Mouse (Mus musculus): ENCODE results near the gene Cd180. TPM values are rescaled to one million over a fixed set of nuclear protein-coding genes. Genes with fewer than 3 reads are reported as not detected.

Gene Cd180
- polyA plus RNA-seq, 1 experiment from 2014 or later = 1.6 TPM

DNA sequence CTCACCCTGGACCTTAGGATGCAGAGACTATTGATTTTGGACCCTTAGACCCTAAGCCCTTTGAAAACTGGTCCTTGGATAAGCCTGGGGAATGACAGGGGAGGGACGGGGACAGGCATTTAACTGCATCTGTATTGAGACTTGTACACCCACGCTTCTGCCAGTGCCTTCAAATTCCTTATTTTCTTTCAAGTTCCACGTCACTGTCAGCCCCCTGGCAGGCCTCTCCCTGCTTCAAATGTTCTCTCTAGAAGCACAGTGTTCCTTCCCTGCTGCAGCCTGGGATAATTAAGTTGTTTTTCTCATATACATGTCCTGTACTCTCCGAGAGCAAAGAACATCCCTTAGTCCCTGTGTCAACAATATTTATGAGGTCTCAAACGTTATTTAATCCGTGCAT, 55.8 kb downstream of the Cd180 start:
- no peak overlapping the region for H3K27ac ChIP-seq (ENCODE audit: low read depth)
- peaks cover 17% of the 10 kb centered on the region for H3K36me3 ChIP-seq (replicated peaks; ENCODE audit: insufficient read depth, low read length)
- no peak for TF ChIP-seq EP300 (IDR thresholded peaks at IDR 0.05; ENCODE audit: low read depth)
- no peak for TF ChIP-seq CTCF (IDR thresholded peaks at IDR 0.05; ENCODE audit: low read depth)
- H3K9me3 ChIP-seq (ENCODE audit: low read length) = no peaks in the 10 kb centered on the region
- H3K27me3 ChIP-seq (ENCODE audit: insufficient read depth, low read length) = no peaks in the 10 kb centered on the region
- ATAC-seq = no peak
- DNase-seq = no peak
- no peak overlapping the region for H3K4me2 ChIP-seq (ENCODE audit: low read depth, low read length)
- H3K4me1 ChIP-seq (ENCODE audit: insufficient read depth) = 0 out of 2 replicates have a peak, but pooled peaks cover 5% of the 10 kb centered on the region
- no peak overlapping the region for H3K9ac ChIP-seq (replicated peaks)
- H3K4me3 ChIP-seq (ENCODE audit: low read depth, low read length) = no peak overlapping the region
- 78% methylated on average over 6 of the region's 6 CpGs for WGBS (ENCODE audit: insufficient replicate concordance)

DNA sequence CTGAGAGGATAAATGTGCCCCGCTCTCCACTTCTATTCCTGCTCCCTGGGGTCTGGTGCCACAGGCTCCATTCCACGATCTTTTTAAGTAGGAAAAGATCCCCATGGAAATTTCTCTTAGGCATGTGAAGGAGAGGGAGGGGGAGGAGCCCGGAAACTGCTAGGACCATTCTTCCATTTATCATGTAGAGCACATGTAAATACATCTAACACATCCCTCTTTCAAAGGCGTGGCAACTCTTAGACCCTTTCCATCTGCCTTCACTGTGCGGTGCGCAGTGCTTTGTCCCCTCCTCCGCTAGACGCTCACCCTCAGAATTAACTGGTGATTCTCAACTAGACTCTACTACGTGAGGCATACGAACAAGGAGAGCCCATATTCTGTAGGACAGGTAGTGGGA, 56.5 kb downstream of the Cd180 start:
- ATAC-seq (no peak), DNase-seq (no peak)
- H3K27ac ChIP-seq (ENCODE audit: low read depth) = no peak overlapping the region
- 89% methylated on average over 10 of the region's 10 CpGs for WGBS (ENCODE audit: insufficient replicate concordance)
- TF ChIP-seq EP300 (IDR thresholded peaks at IDR 0.05; ENCODE audit: low read depth) (no peak), CTCF (IDR thresholded peaks at IDR 0.05; ENCODE audit: low read depth) (no peak)
- H3K4me3 ChIP-seq (ENCODE audit: low read depth, low read length) = no peak overlapping the region
- no peaks in the 10 kb centered on the region for H3K27me3 ChIP-seq (ENCODE audit: insufficient read depth, low read length)
- peaks cover 15% of the 10 kb centered on the region for H3K36me3 ChIP-seq (replicated peaks; ENCODE audit: insufficient read depth, low read length)
- no peak overlapping the region for H3K4me2 ChIP-seq (ENCODE audit: low read depth, low read length)
- H3K9ac ChIP-seq (replicated peaks) = no peak overlapping the region
- no peaks in the 10 kb centered on the region for H3K9me3 ChIP-seq (ENCODE audit: low read length)
- peaks cover 5% of the 10 kb centered on the region; the same call in 1 of the 2 replicates for H3K4me1 ChIP-seq (ENCODE audit: insufficient read depth)

DNA sequence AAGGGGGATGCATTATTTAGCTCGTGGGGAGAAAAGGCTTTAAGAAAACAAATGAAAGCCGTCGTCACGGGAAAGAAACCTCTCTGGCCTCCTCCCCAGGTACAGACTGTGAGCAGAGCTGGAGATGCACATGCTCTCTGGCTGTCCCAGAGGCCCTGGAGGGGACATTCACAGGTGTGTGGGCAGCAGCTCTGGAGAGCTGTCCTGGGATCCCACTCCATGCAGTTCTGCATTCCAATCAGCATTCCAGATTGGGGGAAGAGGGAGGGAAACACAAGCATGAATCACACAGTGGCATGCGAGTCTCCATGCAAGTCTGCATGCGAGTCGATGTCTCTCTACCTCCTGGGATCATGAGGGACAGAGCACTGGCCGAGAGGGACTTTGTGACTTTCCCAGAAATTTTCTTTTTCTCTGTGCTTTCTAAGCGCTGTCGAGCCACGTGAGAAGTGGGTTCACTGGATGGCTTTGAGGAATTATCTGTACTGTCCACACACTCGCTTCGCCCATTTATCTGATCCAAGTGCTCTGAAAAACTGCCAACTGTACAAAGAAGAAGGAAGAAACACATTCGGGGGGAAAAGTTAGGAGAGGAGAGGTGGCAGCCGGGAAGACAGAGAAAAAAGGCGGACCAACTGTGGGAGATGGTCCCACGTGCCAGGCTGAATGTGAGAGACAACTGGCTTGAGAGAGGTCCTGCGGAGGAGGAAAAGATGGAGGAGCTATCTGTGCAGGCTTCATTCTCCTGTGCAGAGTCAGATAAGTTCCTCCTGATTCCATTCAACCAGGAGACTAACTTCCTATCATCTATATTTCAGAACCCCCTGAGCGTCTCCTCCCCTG, 60.6 kb downstream of the Cd180 start:
- WGBS (ENCODE audit: insufficient replicate concordance) = 66% methylated on average over 19 of the region's 19 CpGs
- no peak overlapping the region for H3K4me3 ChIP-seq (ENCODE audit: low read depth, low read length)
- peaks cover 25% of the 10 kb centered on the region for H3K36me3 ChIP-seq (replicated peaks; ENCODE audit: insufficient read depth, low read length)
- TF ChIP-seq EP300 (IDR thresholded peaks at IDR 0.05; ENCODE audit: low read depth) (peak; percentile 79), CTCF (IDR thresholded peaks at IDR 0.05; ENCODE audit: low read depth) (no peak)
- H3K9me3 ChIP-seq (ENCODE audit: low read length) = no peaks in the 10 kb centered on the region
- DNase-seq = no peak
- no peak overlapping the region for H3K27ac ChIP-seq (ENCODE audit: low read depth)
- H3K27me3 ChIP-seq (ENCODE audit: insufficient read depth, low read length) = no peaks in the 10 kb centered on the region
- ATAC-seq = peak; percentile 66
- H3K4me2 ChIP-seq (ENCODE audit: low read depth, low read length) = peak overlapping the region; percentile 35
- H3K9ac ChIP-seq (replicated peaks) = 0 out of 2 replicates have a peak overlapping the region, but pooled peaks have one; percentile 11
- peaks cover 5% of the 10 kb centered on the region; the same call in 1 of the 2 replicates for H3K4me1 ChIP-seq (ENCODE audit: insufficient read depth)

DNA sequence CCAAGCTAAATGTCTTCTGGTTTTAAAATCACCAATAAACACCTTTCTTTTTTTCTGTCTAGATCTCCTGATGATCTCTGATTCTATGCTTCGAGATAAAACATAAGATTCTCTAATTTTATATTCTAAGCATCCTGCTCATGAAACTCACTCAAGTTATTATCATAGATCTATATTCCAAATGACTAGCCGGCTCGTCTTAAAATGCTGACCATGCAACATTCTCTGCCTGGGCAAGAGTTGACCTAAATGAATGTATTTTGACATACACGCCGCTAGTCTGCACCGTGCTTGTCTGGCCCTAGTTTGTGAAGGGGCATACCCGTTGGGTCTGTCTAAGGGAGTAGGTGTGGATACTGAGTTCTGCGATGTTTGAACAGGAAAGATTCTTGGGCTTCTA, 61.8 kb downstream of the Cd180 start:
- H3K9me3 ChIP-seq (ENCODE audit: low read length) = no peaks in the 10 kb centered on the region
- no peak overlapping the region for H3K4me3 ChIP-seq (ENCODE audit: low read depth, low read length)
- DNase-seq (no peak), ATAC-seq (no peak)
- 89% methylated on average over 8 of the region's 8 CpGs for WGBS (ENCODE audit: insufficient replicate concordance)
- no peak overlapping the region for H3K27ac ChIP-seq (ENCODE audit: low read depth)
- TF ChIP-seq CTCF (IDR thresholded peaks at IDR 0.05; ENCODE audit: low read depth) = no peak
- H3K36me3 ChIP-seq (replicated peaks; ENCODE audit: insufficient read depth, low read length) = peaks cover 21% of the 10 kb centered on the region
- no peaks in the 10 kb centered on the region for H3K27me3 ChIP-seq (ENCODE audit: insufficient read depth, low read length)
- H3K4me2 ChIP-seq (ENCODE audit: low read depth, low read length) = no peak overlapping the region
- no peak overlapping the region for H3K9ac ChIP-seq (replicated peaks)
- peaks cover 5% of the 10 kb centered on the region; the same call in 1 of the 2 replicates for H3K4me1 ChIP-seq (ENCODE audit: insufficient read depth)

DNA sequence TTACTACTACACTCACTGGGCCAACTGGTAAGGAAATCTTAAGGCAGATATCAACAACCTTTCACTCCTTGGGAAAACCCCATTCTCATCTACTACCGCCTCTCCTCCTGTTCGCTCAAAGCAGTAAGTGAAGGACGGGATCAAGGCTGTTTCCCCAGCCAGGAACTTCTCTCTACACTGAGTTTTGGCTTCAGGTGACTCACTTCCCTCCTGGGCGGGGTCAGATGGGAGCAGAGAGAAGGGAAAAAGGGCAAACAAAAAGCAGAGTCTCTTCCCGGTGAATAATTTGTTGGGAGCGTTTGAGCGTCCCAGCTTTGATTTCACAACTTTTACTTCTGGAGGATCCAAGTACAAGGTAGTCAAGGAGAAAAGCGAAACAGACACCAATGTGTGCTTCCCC, 62.7 kb downstream of the Cd180 start:
- Histone ChIP-seq H3K9ac (replicated peaks) (no peak overlapping the region), H3K4me3 (ENCODE audit: low read depth, low read length) (no peak overlapping the region), H3K27me3 (ENCODE audit: insufficient read depth, low read length) (no peaks in the 10 kb centered on the region), H3K27ac (ENCODE audit: low read depth) (no peak overlapping the region), H3K4me1 (ENCODE audit: insufficient read depth) (peaks cover 5% of the 10 kb centered on the region; the same call in 1 of the 2 replicates), H3K9me3 (ENCODE audit: low read length) (no peaks in the 10 kb centered on the region), H3K36me3 (replicated peaks; ENCODE audit: insufficient read depth, low read length) (peaks cover 19% of the 10 kb centered on the region), H3K4me2 (ENCODE audit: low read depth, low read length) (no peak overlapping the region)
- ATAC-seq = no peak
- TF ChIP-seq CTCF (IDR thresholded peaks at IDR 0.05; ENCODE audit: low read depth) (no peak), EP300 (IDR thresholded peaks at IDR 0.05; ENCODE audit: low read depth) (no peak)
- no peak for DNase-seq
- WGBS (ENCODE audit: insufficient replicate concordance) = 84% methylated on average over 8 of the region's 8 CpGs

DNA sequence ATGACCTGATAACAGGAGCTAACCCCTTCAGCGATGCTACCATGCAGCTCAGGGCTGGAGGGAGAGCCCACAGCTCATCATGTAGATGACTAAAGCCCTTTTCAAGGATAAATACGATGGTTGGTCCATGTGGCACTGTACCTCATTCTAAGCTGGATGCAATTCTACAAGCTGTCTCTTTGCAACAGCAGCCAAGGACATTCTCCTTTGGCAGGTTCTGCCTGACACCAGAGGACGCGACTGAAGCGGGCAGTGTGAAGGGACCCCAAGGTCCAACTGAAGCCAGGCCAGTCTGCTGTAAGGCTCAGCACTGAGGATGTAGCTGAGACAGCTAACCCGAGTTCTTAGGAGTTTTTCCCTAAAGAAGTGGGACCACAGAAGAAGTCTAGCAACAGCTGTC, 64.7 kb downstream of the Cd180 start:
- H3K4me2 ChIP-seq (ENCODE audit: low read depth, low read length) = no peak overlapping the region
- no peak overlapping the region for H3K4me3 ChIP-seq (ENCODE audit: low read depth, low read length)
- TF ChIP-seq EP300 (IDR thresholded peaks at IDR 0.05; ENCODE audit: low read depth) (no peak), CTCF (IDR thresholded peaks at IDR 0.05; ENCODE audit: low read depth) (no peak)
- H3K27me3 ChIP-seq (ENCODE audit: insufficient read depth, low read length) = no peaks in the 10 kb centered on the region
- H3K9ac ChIP-seq (replicated peaks) = no peak overlapping the region
- H3K27ac ChIP-seq (ENCODE audit: low read depth) = no peak overlapping the region
- DNase-seq (no peak), ATAC-seq (no peak)
- peaks cover 15% of the 10 kb centered on the region for H3K36me3 ChIP-seq (replicated peaks; ENCODE audit: insufficient read depth, low read length)
- H3K4me1 ChIP-seq (ENCODE audit: insufficient read depth) = peaks cover 5% of the 10 kb centered on the region; the same call in 1 of the 2 replicates
- no peaks in the 10 kb centered on the region for H3K9me3 ChIP-seq (ENCODE audit: low read length)
- WGBS (ENCODE audit: insufficient replicate concordance) = 86% methylated on average over 6 of the region's 6 CpGs

All from liver, postnatal 0 days (tissue).